Mouse (Mus musculus) heart, embryonic 11.5 days (tissue): ENCODE measurements around the gene Gpr152. TPM values are rescaled to one million over a fixed set of nuclear protein-coding genes. Genes with fewer than 3 reads are reported as not detected.

Experiments used
- ATAC-seq: fragments of 200-750 bp; cut with Nextera tagmentation; replicated peaks from 2 replicates; pipeline ENCODE4 v1.8.0; 2017; ENCODE audit warnings: moderate library complexity; ENCODE audit not compliant: insufficient number of reproducible peaks, low FRiP score, low TSS enrichment
- H3K27ac ChIP-seq: fragments of 300-500 bp; sonication (generic); 2 replicates; pipeline ENCODE4 v1.5.1; 2014; ENCODE audit warnings: mild to moderate bottlenecking, low read depth, low read length
- H3K27me3 ChIP-seq: fragments of 300-500 bp; sonication (generic); 2 replicates; pipeline ENCODE4 v1.6.1; 2014; ENCODE audit warnings: mild to moderate bottlenecking, low read length, mixed read lengths; ENCODE audit not compliant: control insufficient read depth, insufficient read depth
- H3K36me3 ChIP-seq: fragments of 300-500 bp; sonication (generic); 2 replicates; pipeline ENCODE4 v1.6.1; 2014; ENCODE audit warnings: mild to moderate bottlenecking, low read length, moderate library complexity, mixed read lengths; ENCODE audit not compliant: control insufficient read depth, insufficient read depth
- H3K4me1 ChIP-seq: fragments of 300-500 bp; sonication (generic); 2 replicates; pipeline ENCODE4 v1.6.1; 2014; ENCODE audit warnings: low read length; ENCODE audit not compliant: control insufficient read depth, insufficient read depth
- H3K4me2 ChIP-seq: fragments of 300-500 bp; sonication (generic); 2 replicates; pipeline ENCODE4 v1.6.1; 2014; ENCODE audit warnings: mild to moderate bottlenecking, moderate library complexity
- H3K4me3 ChIP-seq: fragments of 300-500 bp; sonication (generic); 2 replicates; pipeline ENCODE4 v1.5.1; 2014; ENCODE audit warnings: low read depth, low read length
- H3K9ac ChIP-seq: fragments of 300-500 bp; sonication (generic); 2 replicates; pipeline ENCODE4 v1.6.1; 2014; ENCODE audit warnings: mild to moderate bottlenecking, low read depth, low read length, moderate library complexity
- H3K9me3 ChIP-seq: fragments of 300-500 bp; sonication (generic); replicated peaks from 2 replicates; pipeline ENCODE4 v1.6.1; 2016; ENCODE audit warnings: low read length; ENCODE audit not compliant: control insufficient read depth
- whole genome bisulfite sequencing: fragments of 180-500 bp; shearing (Covaris S2); extraction: QIAGEN DNeasy Blood & Tissue Kit; methylation state at CpG from one replicate; pipeline ENCODE4 v1.1.7; 2014; ENCODE audit not compliant: insufficient replicate concordance; 5-methylcytosine and 5-hydroxymethylcytosine counted together
- polyA plus RNA-seq: library from polyadenylated mRNA; unstranded; fragments of >200 nt; fragmentation: Nextera tagmentation; extraction: Ambion mirVana; gene quantifications from 2 replicates; pipeline ENCODE4 v1.2.1, GENCODE M21; 2014

The Gpr152 gene
- polyA plus RNA-seq, 1 experiment from 2014 or later, result not detected

DNA sequence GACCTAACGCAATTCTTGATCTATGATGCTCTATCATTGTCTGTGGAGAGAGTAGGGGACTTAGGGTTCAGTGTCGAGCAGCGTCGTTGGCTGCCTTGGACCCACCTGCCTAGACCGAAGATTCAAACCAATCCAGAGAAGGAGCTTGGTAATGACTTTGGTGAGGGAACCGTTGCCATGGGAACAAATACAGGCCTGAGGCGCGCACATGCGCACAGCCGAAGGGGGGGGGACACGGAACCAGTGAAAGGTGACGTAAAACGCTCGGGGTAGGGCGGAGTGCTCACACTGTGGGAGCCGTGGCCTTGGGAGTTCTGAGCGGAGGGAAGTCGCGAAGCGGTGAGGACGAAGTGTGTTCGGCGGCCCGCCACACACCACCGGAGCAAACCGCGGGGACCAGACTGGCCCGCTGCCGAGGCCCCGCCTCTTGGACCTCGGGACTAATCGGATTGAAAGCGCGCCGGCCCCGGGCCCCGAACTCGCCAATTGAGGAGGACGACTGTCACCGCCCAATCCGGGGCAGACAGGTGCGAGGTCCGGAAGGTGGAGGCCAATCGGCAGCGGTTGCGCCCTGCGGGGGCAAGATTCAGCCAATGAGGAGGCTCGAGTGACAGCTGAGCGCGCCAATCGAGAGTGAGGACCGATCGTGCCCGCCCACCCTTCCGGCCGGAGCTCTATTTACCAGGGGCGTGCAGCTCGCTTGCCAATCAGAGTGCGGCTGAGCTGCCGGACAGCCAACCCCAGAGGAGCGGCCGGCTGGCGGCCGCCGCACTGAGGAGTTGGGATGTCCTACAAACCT lies 42.7 kb upstream of the Gpr152 start, which contains the start of gene Cdk2ap2:
Cdk2ap2 (plus strand) TSS at position 541 of the 799 bp plus-strand sequence.
- H3K36me3 ChIP-seq, result no peaks in the 10 kb centered on the region
- peak within 1 kb of the TSS; percentile 86 for H3K27ac ChIP-seq
- peak within 1 kb of the TSS; percentile 76 for H3K4me2 ChIP-seq
- H3K4me1 ChIP-seq, result peaks cover 30% of the 10 kb centered on the region
- H3K27me3 ChIP-seq, result peaks cover 21% of the 10 kb centered on the region
- H3K9ac ChIP-seq, result peak within 1 kb of the TSS; percentile 77
- peak; percentile 90 for ATAC-seq
- under 1% methylated on average over 64 of the region's 65 CpGs for WGBS
- H3K9me3 ChIP-seq, result no peaks in the 10 kb centered on the region
- peak within 1 kb of the TSS; percentile 70 for H3K4me3 ChIP-seq

GRCm38 (mm10) chr19:4097441-4097825 lies 42.2 kb upstream of the Gpr152 start:
- peak overlapping the region; percentile 76 for H3K4me2 ChIP-seq
- no peaks in the 10 kb centered on the region for H3K9me3 ChIP-seq
- peaks cover 25% of the 10 kb centered on the region for H3K27me3 ChIP-seq
- H3K4me1 ChIP-seq, result peaks cover 30% of the 10 kb centered on the region
- peak overlapping the region; percentile 84 for H3K27ac ChIP-seq
- WGBS, result under 1% methylated on average over 21 of the region's 21 CpGs
- ATAC-seq, result peak; percentile 60
- H3K36me3 ChIP-seq, result no peaks in the 10 kb centered on the region
- peak overlapping the region; percentile 70 for H3K4me3 ChIP-seq
- peak overlapping the region; percentile 73 for H3K9ac ChIP-seq

- Histone ChIP-seq H3K36me3 (no peaks in the 10 kb centered on the region), H3K4me3 (no peak overlapping the region), H3K4me1 (peaks cover 30% of the 10 kb centered on the region), H3K4me2 (no peak overlapping the region), H3K9me3 (no peaks in the 10 kb centered on the region), H3K27ac (no peak overlapping the region), H3K27me3 (peaks cover 33% of the 10 kb centered on the region), H3K9ac (no peak overlapping the region)
- WGBS, result 88% methylated on average over 13 of the region's 13 CpGs
- no peak for ATAC-seq
These were observed 41.2 kb upstream of the Gpr152 start for GRCm38 (mm10) chr19:4098426-4098825.

- Histone ChIP-seq H3K4me2 (peak overlapping the region; percentile 92), H3K9me3 (no peaks in the 10 kb centered on the region), H3K27ac (no peak overlapping the region), H3K27me3 (peaks cover 34% of the 10 kb centered on the region), H3K9ac (no peak overlapping the region), H3K4me3 (no peak overlapping the region), H3K4me1 (peaks cover 30% of the 10 kb centered on the region), H3K36me3 (no peaks in the 10 kb centered on the region)
- WGBS, result 11% methylated on average over 9 of the region's 9 CpGs
- ATAC-seq, result no peak
These were observed 40.5 kb upstream of the Gpr152 start for GRCm38 (mm10) chr19:4099056-4099455.

DNA sequence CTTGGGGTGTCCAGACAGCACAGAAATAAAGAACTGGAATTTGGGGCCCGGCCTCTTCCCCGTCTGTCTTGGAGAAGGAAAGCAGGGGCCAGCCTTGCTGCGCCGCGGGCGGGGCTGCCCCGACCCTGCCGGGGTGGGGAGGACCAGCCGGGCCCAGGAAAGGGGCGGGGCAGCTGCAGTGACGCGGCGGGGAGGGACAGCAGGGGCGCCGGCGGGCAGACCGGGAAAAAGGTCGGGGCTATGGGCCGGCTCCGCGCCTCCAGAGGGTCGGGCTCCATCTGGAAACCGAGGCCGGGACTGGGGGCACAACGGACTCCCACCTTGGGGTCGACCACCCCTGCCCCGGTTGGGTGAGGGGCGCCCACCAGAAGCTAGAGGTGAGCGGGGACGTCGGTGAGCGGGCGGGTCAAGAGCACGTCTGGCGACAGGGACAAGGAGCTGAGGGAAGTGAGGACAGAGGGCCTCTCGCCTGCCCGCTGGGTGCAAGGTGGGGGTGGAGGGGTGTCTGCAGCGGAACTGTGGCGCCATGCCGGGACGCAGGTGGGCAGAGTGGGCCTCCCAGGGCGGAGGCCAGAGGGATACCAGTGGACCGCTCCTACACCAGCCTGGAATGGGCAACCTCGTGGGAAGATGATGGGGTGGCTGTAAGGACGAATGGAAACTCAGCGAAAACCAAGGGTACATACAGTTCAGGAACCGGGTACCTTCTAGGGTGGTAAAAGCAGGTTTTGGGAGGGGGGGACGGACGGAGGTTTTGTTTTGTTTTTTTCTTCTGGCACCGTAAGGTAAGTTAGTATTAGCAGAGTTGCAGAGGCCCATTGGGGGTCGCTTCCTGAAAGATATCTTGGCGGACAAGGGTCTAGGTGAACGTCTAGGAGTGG lies 39.5 kb upstream of the Gpr152 start, which contains the start of gene Pitpnm1:
Pitpnm1 (plus strand) TSS at position 162 of the 881 bp plus-strand sequence.
- Histone ChIP-seq H3K27me3 (peaks cover 34% of the 10 kb centered on the region), H3K36me3 (no peaks in the 10 kb centered on the region), H3K4me2 (peak within 1 kb of the TSS; percentile 92), H3K4me3 (peak within 1 kb of the TSS; percentile 52), H3K27ac (no peak within 1 kb of the TSS), H3K9me3 (no peaks in the 10 kb centered on the region), H3K9ac (peak within 1 kb of the TSS; percentile 70), H3K4me1 (peaks cover 30% of the 10 kb centered on the region)
- peak; percentile 27; the same call in 1 of the 2 replicates for ATAC-seq
- WGBS, result under 1% methylated on average over 53 of the region's 53 CpGs

- Histone ChIP-seq H3K36me3 (no peaks in the 10 kb centered on the region), H3K4me1 (peaks cover 30% of the 10 kb centered on the region), H3K9ac (peak overlapping the region; percentile 70), H3K9me3 (no peaks in the 10 kb centered on the region), H3K4me3 (peak overlapping the region; percentile 52), H3K4me2 (peak overlapping the region; percentile 92), H3K27ac (no peak overlapping the region), H3K27me3 (peaks cover 34% of the 10 kb centered on the region)
- WGBS, result 1% methylated on average over 52 of the region's 52 CpGs
- ATAC-seq, result no peak
These were observed 38.8 kb upstream of the Gpr152 start for GRCm38 (mm10) chr19:4100718-4101261.

- H3K4me3 ChIP-seq, result no peak overlapping the region
- H3K27me3 ChIP-seq, result peaks cover 34% of the 10 kb centered on the region
- no peak overlapping the region; the same call in 1 of the 2 replicates for H3K4me2 ChIP-seq
- 65% methylated on average over 6 of the region's 6 CpGs for WGBS
- no peak overlapping the region for H3K9ac ChIP-seq
- ATAC-seq, result no peak
- peaks cover 27% of the 10 kb centered on the region for H3K4me1 ChIP-seq
- no peaks in the 10 kb centered on the region for H3K9me3 ChIP-seq
- H3K27ac ChIP-seq, result no peak overlapping the region
- no peaks in the 10 kb centered on the region for H3K36me3 ChIP-seq
These were observed 38.1 kb upstream of the Gpr152 start for GRCm38 (mm10) chr19:4101466-4101865.

- no peak overlapping the region for H3K4me2 ChIP-seq
- no peaks in the 10 kb centered on the region for H3K9me3 ChIP-seq
- no peak overlapping the region for H3K27ac ChIP-seq
- H3K27me3 ChIP-seq, result peaks cover 34% of the 10 kb centered on the region
- H3K9ac ChIP-seq, result no peak overlapping the region
- WGBS, result 79% methylated on average over 2 of the region's 2 CpGs
- no peak overlapping the region for H3K4me3 ChIP-seq
- ATAC-seq, result no peak
- no peaks in the 10 kb centered on the region for H3K36me3 ChIP-seq
- peaks cover 25% of the 10 kb centered on the region for H3K4me1 ChIP-seq
These were observed 37.5 kb upstream of the Gpr152 start for GRCm38 (mm10) chr19:4102049-4102448.
